Mouse (Mus musculus) olfactory bulb, adult 2 months (tissue): ENCODE data around the gene Fstl3.

Experiments
- CTCF ChIP-seq: fragments of 200-500 bp; IDR thresholded peaks from 2 replicates; pipeline ENCODE4 v1.5.1; 2012; ENCODE audit warnings: low read depth, mild to moderate bottlenecking, low read length, moderate library complexity; ENCODE audit not compliant: insufficient read depth
- POLR2A ChIP-seq: fragments of 200-500 bp; IDR thresholded peaks from 2 replicates; pipeline ENCODE4 v1.6.1; 2012; ENCODE audit warnings: mild to moderate bottlenecking, low read depth, low read length, moderate library complexity; ENCODE audit not compliant: insufficient read depth

DNA sequence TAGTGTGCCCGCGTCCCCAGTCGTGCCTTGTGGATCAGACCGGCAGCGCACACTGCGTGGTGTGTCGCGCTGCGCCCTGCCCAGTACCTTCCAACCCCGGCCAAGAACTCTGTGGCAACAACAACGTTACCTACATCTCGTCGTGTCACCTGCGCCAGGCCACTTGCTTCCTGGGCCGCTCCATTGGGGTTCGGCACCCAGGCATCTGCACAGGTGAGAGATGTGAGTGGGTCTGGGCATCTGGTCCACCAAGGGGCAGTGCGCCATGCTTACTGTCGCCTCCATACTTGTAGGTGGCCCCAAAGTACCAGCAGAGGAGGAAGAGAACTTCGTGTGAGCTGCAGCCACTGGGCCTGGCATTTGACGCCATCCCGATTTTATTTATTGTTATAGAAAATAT, 4.1 kb downstream of the Fstl3 start:
- TF ChIP-seq CTCF = no peak
- no peak for TF ChIP-seq POLR2A
